Mouse (Mus musculus): ENCODE measurements around the gene CN725425. TPM values are rescaled to one million over a fixed set of nuclear protein-coding genes. Genes with fewer than 3 reads are reported as not detected.

Gene CN725425
- not detected in 2 replicates for polyA plus RNA-seq (2015; fragmentation: Nextera tagmentation; extraction: Ambion mirVana)

- H3K4me3 ChIP-seq (replicated peaks), result no peak within 1 kb of the TSS
- ATAC-seq, result no peak
- 90% methylated on average over 30 of the region's 30 CpGs for WGBS
These were observed at the start of gene CN725425 for GRCm38 (mm10) chr15:91199256-91199905. Gene CN725425 (plus strand): TSS chr15:91199494.

GRCm38 (mm10) chr15:91152592-91152991, 46.7 kb upstream of the CN725425 start:
- H3K27ac ChIP-seq, result no peak overlapping the region
- H3K36me3 ChIP-seq, result no peaks in the 10 kb centered on the region
- 31% methylated on average over 1 of the region's 1 CpGs for WGBS
- no peak overlapping the region for H3K4me2 ChIP-seq (replicated peaks)
- no peaks in the 10 kb centered on the region for H3K4me1 ChIP-seq (replicated peaks)
- ATAC-seq, result no peak
- H3K9me3 ChIP-seq, result no peaks in the 10 kb centered on the region
- H3K27me3 ChIP-seq (replicated peaks), result no peaks in the 10 kb centered on the region
- no peak overlapping the region for H3K4me3 ChIP-seq (replicated peaks)
- H3K9ac ChIP-seq, result no peak overlapping the region

More at GRCm38 (mm10) chr15:91199256-91199905, at the start of gene CN725425:
- no peaks in the 10 kb centered on the region for H3K4me1 ChIP-seq (replicated peaks)
- H3K9me3 ChIP-seq, result no peaks in the 10 kb centered on the region
- H3K27me3 ChIP-seq (replicated peaks), result no peaks in the 10 kb centered on the region
- H3K27ac ChIP-seq, result no peak within 1 kb of the TSS
- no peaks in the 10 kb centered on the region for H3K36me3 ChIP-seq
- no peak within 1 kb of the TSS for H3K9ac ChIP-seq
- H3K4me2 ChIP-seq (replicated peaks), result no peak within 1 kb of the TSS

DNA sequence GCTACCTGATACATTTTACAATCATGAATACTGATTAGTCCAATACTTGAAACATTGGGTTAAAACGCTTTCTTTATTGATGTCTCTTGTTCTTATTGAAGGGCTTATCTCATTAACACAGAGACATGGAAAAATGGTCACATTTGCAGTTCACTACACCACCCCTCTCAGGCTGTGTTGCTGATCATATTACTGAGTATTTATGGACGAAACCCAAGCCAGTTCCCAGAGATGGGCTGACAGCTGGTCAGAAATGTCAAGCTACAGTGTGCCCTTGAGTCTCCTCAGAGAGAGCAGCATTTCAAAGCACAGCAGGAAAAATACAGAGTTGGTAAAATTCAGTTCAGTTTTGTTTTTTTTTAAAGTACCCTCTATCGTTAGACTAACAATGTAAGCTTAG, 46.0 kb upstream of the CN725425 start:
- no peak overlapping the region for H3K4me3 ChIP-seq (replicated peaks)
- no peaks in the 10 kb centered on the region for H3K36me3 ChIP-seq
- no peak overlapping the region for H3K9ac ChIP-seq
- H3K4me2 ChIP-seq (replicated peaks), result no peak overlapping the region
- H3K27me3 ChIP-seq (replicated peaks), result no peaks in the 10 kb centered on the region
- 75% methylated on average over 3 of the region's 3 CpGs for WGBS
- no peaks in the 10 kb centered on the region for H3K4me1 ChIP-seq (replicated peaks)
- ATAC-seq, result no peak
- no peaks in the 10 kb centered on the region for H3K9me3 ChIP-seq
- H3K27ac ChIP-seq, result no peak overlapping the region

GRCm38 (mm10) chr15:91161153-91161552, 38.1 kb upstream of the CN725425 start:
- H3K36me3 ChIP-seq, result no peaks in the 10 kb centered on the region
- 88% methylated on average over 5 of the region's 5 CpGs for WGBS
- no peaks in the 10 kb centered on the region for H3K4me1 ChIP-seq (replicated peaks)
- H3K4me2 ChIP-seq (replicated peaks), result no peak overlapping the region
- no peak overlapping the region for H3K9ac ChIP-seq
- no peak overlapping the region for H3K4me3 ChIP-seq (replicated peaks)
- no peak for ATAC-seq
- H3K27me3 ChIP-seq (replicated peaks), result no peaks in the 10 kb centered on the region
- no peak overlapping the region for H3K27ac ChIP-seq
- no peaks in the 10 kb centered on the region for H3K9me3 ChIP-seq

DNA sequence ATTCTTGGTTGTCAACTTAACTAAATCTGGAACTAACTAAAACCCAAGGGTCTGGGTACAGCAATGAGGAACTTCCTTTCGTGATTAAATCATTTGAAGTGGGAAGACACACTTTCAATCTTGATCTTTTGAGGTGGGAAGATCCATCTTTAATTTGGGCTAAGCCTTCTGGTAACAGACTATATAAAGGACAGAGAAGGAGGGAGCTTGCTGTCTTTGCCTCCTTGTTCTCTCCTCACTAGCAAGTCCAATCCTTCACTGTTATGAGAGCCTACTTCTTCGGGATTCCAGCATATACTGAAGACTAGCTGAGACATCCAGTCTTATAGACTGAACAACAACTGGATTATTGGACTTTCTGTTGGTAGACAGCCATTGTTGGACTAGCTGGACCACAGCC, 35.8 kb upstream of the CN725425 start:
- Histone ChIP-seq H3K9me3 (no peaks in the 10 kb centered on the region), H3K4me1 (replicated peaks) (no peaks in the 10 kb centered on the region), H3K36me3 (no peaks in the 10 kb centered on the region), H3K27ac (no peak overlapping the region), H3K4me2 (replicated peaks) (no peak overlapping the region), H3K4me3 (replicated peaks) (no peak overlapping the region), H3K9ac (no peak overlapping the region), H3K27me3 (replicated peaks) (no peaks in the 10 kb centered on the region)
- 83% methylated on average over 2 of the region's 2 CpGs for WGBS
- no peak for ATAC-seq

DNA sequence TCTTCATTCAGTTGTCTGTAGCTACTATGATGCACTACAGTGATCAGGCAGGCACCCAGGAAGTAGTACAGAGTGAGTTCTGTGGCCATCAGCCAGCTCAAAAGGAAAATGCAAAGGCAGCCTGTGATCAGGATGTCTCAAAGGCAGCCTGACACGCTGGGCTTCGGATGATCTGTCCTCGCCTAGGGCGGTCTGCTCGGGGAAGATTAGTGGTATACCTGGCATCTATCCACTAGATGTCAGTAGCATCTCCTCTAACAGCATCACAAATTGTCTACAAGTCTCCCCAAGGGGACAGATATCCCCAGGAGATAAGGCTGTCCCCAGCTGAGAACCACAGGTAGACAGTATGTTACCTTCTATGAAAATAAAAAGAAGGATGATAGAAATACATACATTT, 34.3 kb upstream of the CN725425 start:
- Histone ChIP-seq H3K4me3 (replicated peaks) (no peak overlapping the region), H3K9me3 (no peaks in the 10 kb centered on the region), H3K9ac (no peak overlapping the region), H3K4me1 (replicated peaks) (no peaks in the 10 kb centered on the region), H3K27ac (no peak overlapping the region), H3K27me3 (replicated peaks) (no peaks in the 10 kb centered on the region), H3K4me2 (replicated peaks) (no peak overlapping the region), H3K36me3 (no peaks in the 10 kb centered on the region)
- no peak for ATAC-seq
- WGBS, result 8% methylated on average over 5 of the region's 5 CpGs

- H3K4me1 ChIP-seq (replicated peaks), result no peaks in the 10 kb centered on the region
- H3K9me3 ChIP-seq, result no peaks in the 10 kb centered on the region
- WGBS, result 82% methylated on average over 13 of the region's 13 CpGs
- H3K9ac ChIP-seq, result no peak overlapping the region
- no peak overlapping the region for H3K4me2 ChIP-seq (replicated peaks)
- H3K27ac ChIP-seq, result no peak overlapping the region
- H3K4me3 ChIP-seq (replicated peaks), result no peak overlapping the region
- no peak for ATAC-seq
- no peaks in the 10 kb centered on the region for H3K36me3 ChIP-seq
- H3K27me3 ChIP-seq (replicated peaks), result no peaks in the 10 kb centered on the region
These were observed 31.3 kb upstream of the CN725425 start for GRCm38 (mm10) chr15:91167850-91168562.

DNA sequence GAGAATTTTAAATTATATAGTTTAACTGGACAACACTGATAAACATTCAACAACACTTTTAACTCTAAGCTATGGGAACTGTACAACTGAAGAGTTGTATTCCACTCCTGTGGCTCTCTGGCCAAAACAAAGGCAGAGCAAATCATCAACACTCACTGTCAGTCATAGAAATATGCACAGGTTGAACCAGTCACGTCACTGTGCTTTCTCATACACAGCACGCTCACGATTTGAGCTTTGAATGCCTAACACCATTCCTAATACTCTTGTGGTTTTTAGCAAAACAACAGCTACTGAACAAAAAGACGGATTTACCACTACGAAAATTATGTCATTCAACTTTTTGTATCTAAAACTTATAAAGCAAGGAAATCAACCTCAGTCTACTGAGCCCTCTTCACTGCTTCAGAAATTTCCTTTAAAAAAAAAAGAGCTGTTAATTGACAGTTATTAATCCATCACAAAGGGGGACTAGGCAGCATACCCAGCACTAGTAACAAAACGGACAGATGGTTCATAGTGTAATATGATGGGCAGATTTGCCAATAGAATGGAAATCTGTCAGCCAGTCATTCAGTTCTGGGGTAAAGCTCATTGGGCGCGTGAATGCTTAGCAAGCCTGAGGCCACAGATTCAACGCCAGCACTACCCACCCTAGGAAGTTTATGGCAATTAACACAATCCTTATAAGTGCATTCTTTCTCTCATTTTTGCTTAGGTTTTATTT, 28.5 kb upstream of the CN725425 start:
- Histone ChIP-seq H3K4me2 (replicated peaks) (no peak overlapping the region), H3K9ac (no peak overlapping the region), H3K4me3 (replicated peaks) (no peak overlapping the region), H3K4me1 (replicated peaks) (no peaks in the 10 kb centered on the region), H3K27me3 (replicated peaks) (no peaks in the 10 kb centered on the region), H3K36me3 (no peaks in the 10 kb centered on the region), H3K9me3 (no peaks in the 10 kb centered on the region), H3K27ac (no peak overlapping the region)
- no peak for ATAC-seq
- WGBS, result 82% methylated on average over 9 of the region's 9 CpGs

- H3K4me3 ChIP-seq (replicated peaks), result no peak overlapping the region
- H3K36me3 ChIP-seq, result no peaks in the 10 kb centered on the region
- no peak overlapping the region for H3K27ac ChIP-seq
- no peak overlapping the region for H3K9ac ChIP-seq
- ATAC-seq, result no peak
- 72% methylated on average over 4 of the region's 4 CpGs for WGBS
- H3K4me1 ChIP-seq (replicated peaks), result no peaks in the 10 kb centered on the region
- no peak overlapping the region for H3K4me2 ChIP-seq (replicated peaks)
- no peaks in the 10 kb centered on the region for H3K27me3 ChIP-seq (replicated peaks)
- no peaks in the 10 kb centered on the region for H3K9me3 ChIP-seq
These were observed 28.0 kb upstream of the CN725425 start for GRCm38 (mm10) chr15:91171332-91171731.

GRCm38 (mm10) chr15:91172193-91172592, 27.1 kb upstream of the CN725425 start:
- Histone ChIP-seq H3K4me2 (replicated peaks) (no peak overlapping the region), H3K9me3 (no peaks in the 10 kb centered on the region), H3K4me3 (replicated peaks) (no peak overlapping the region), H3K36me3 (no peaks in the 10 kb centered on the region), H3K4me1 (replicated peaks) (no peaks in the 10 kb centered on the region), H3K27me3 (replicated peaks) (no peaks in the 10 kb centered on the region), H3K9ac (no peak overlapping the region), H3K27ac (no peak overlapping the region)
- no peak for ATAC-seq
- WGBS, result 60% methylated on average over 4 of the region's 4 CpGs

DNA sequence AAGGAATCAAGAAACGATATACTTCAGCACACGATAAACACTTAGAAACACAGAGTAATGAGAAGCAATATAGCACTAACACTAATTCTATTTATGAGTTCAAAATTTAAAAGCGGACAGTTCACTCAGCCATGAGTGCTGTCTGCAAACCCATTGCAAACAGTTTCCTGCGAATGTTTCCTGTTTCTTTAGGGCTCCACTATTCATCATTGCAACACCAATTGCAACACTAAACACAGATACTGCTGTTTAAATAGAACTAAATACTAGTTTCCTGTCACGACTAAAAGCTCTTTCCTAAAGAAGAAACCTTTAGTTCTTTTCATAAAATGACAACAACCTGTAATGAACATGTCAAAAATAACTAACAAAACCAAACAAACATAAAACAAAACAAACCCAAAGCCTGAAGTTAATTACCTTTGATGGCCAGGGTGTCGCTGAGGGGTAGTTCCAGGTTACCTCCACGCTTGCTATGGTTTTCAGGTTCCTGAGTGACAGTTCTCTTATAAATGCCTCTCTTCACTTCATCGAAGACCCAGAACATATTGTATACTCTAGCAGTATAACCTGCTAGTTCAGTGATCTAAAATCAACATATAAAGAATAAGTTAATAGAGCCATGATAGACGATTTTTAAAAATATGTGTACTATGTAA, 20.5 kb upstream of the CN725425 start:
- Histone ChIP-seq H3K4me3 (replicated peaks) (no peak overlapping the region), H3K36me3 (no peaks in the 10 kb centered on the region), H3K27ac (no peak overlapping the region), H3K27me3 (replicated peaks) (no peaks in the 10 kb centered on the region), H3K9me3 (no peaks in the 10 kb centered on the region), H3K4me2 (replicated peaks) (no peak overlapping the region), H3K9ac (no peak overlapping the region), H3K4me1 (replicated peaks) (no peaks in the 10 kb centered on the region)
- ATAC-seq, result no peak
- 49% methylated on average over 9 of the region's 9 CpGs for WGBS

GRCm38 (mm10) chr15:91179911-91180622, 19.2 kb upstream of the CN725425 start:
- ATAC-seq, result no peak
- no peaks in the 10 kb centered on the region for H3K9me3 ChIP-seq
- no peak overlapping the region for H3K9ac ChIP-seq
- no peak overlapping the region for H3K4me3 ChIP-seq (replicated peaks)
- WGBS, result 66% methylated on average over 15 of the region's 15 CpGs
- no peaks in the 10 kb centered on the region for H3K4me1 ChIP-seq (replicated peaks)
- no peaks in the 10 kb centered on the region for H3K36me3 ChIP-seq
- H3K4me2 ChIP-seq (replicated peaks), result no peak overlapping the region
- no peaks in the 10 kb centered on the region for H3K27me3 ChIP-seq (replicated peaks)
- no peak overlapping the region for H3K27ac ChIP-seq
